ENCODE assay signal across 11 mouse cellular contexts in the genomic region with DNA sequence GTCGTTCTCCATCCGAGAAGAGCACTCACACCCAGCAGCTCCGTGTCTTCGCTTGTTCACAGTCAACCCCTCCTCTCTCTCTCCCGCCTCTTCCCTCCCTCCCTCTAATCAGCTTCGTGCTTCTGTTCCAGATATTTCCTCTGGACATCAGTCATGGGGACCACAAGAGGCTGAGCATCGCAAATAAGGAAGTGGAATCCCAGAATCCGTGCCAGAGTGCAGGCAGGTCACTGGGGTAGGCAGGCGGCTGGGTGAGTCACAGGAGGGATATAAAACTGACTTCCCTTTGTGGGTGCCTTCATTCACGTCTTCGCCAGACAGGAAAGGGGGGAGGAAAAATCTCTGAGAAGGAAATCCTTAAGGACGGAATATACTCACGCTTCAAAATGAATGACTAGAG. TPM values are rescaled to one million over a fixed set of nuclear protein-coding genes. Genes with fewer than 3 reads are reported as not detected.
DNase-seq lines count a peak whose midpoint lies in the region; ATAC-seq and TF ChIP-seq lines count a peak whose summit lies in the region.
"Had no signal": no experiment of that assay in that cellular context is flagged by ENCODE, and none has a peak within 500 bp of the region (broad histone marks: within the 10 kb centered on the region; RNA-seq: fewer than 3 reads in every experiment).

No protein-coding gene starts in this region.

- peak; percentile 64 for TF ChIP-seq EP300 in liver, postnatal 0 days (IDR thresholded peaks at IDR 0.05; ENCODE audit: low read depth)

- WGBS in intestine, embryonic 16.5 days, result 24% methylated on average over 13 of the region's 13 CpGs
- WGBS in liver, postnatal 0 days (ENCODE audit: insufficient replicate concordance), result 25% methylated on average over 13 of the region's 13 CpGs

- no peaks in the 10 kb centered on the region for H3K9me3 ChIP-seq in intestine, embryonic 16.5 days (ENCODE audit: control insufficient read depth, low read length)
- no peaks in the 10 kb centered on the region for H3K9me3 ChIP-seq in liver, postnatal 0 days (ENCODE audit: low read length)
- H3K9me3 ChIP-seq: midbrain, embryonic 12.5 days had no signal

- no peak overlapping the region for H3K4me2 ChIP-seq in intestine, embryonic 16.5 days (ENCODE audit: low read depth, low read length)
- H3K4me2 ChIP-seq in liver, postnatal 0 days (ENCODE audit: low read depth, low read length), result no peak overlapping the region
- H3K4me2 ChIP-seq: midbrain, embryonic 12.5 days had no signal

- peaks cover 6% of the 10 kb centered on the region; the same call in 1 of the 2 replicates for H3K4me1 ChIP-seq in brown adipose tissue, adult 24 weeks (ENCODE audit: control insufficient read depth, insufficient read depth, insufficient read length, low read length)
- H3K4me1 ChIP-seq in intestine, embryonic 16.5 days (ENCODE audit: control insufficient read depth, insufficient read depth, low read length), result peaks cover 9% of the 10 kb centered on the region
- peaks cover 10% of the 10 kb centered on the region for H3K4me1 ChIP-seq in liver, postnatal 0 days (ENCODE audit: insufficient read depth)

- H3K27ac ChIP-seq in brown adipose tissue, adult 24 weeks (replicated peaks; ENCODE audit: low read depth, low read length), result no peak overlapping the region
- no peak overlapping the region for H3K27ac ChIP-seq in intestine, embryonic 16.5 days (ENCODE audit: low read length)
- no peak overlapping the region for H3K27ac ChIP-seq in liver, postnatal 0 days (ENCODE audit: low read depth)
- H3K27ac ChIP-seq: midbrain, embryonic 12.5 days had no signal

- no peaks in the 10 kb centered on the region for H3K36me3 ChIP-seq in intestine, embryonic 16.5 days (ENCODE audit: control insufficient read depth, insufficient read depth, low read length)
- H3K36me3 ChIP-seq in liver, postnatal 0 days (replicated peaks; ENCODE audit: insufficient read depth, low read length), result no peaks in the 10 kb centered on the region
- H3K36me3 ChIP-seq: midbrain, embryonic 12.5 days had no signal

- 0 out of 2 replicates have a peak overlapping the region, but pooled peaks have one; percentile 8 for H3K4me3 ChIP-seq in brown adipose tissue, adult 24 weeks (ENCODE audit: insufficient read depth, low read depth, low read length)
- no peak overlapping the region for H3K4me3 ChIP-seq in intestine, embryonic 16.5 days (ENCODE audit: low read length)
- H3K4me3 ChIP-seq in liver, postnatal 0 days (ENCODE audit: low read depth, low read length), result no peak overlapping the region
- H3K4me3 ChIP-seq: midbrain, embryonic 12.5 days had no signal

- no peaks in the 10 kb centered on the region for H3K27me3 ChIP-seq in intestine, embryonic 16.5 days (replicated peaks; ENCODE audit: control insufficient read depth, insufficient read depth, low read length)
- H3K27me3 ChIP-seq in liver, postnatal 0 days (ENCODE audit: insufficient read depth, low read length), result no peaks in the 10 kb centered on the region
- H3K27me3 ChIP-seq: midbrain, embryonic 12.5 days had no signal

- ATAC-seq in intestine, embryonic 16.5 days, result peak; percentile 79
- peak; percentile 59 for ATAC-seq in liver, postnatal 0 days

- no peak for TF ChIP-seq CTCF in liver, postnatal 0 days (IDR thresholded peaks at IDR 0.05; ENCODE audit: low read depth)

- DNase-seq in 3134 (ENCODE audit: extremely low read depth, insufficient read length, low spot score), result peak; percentile 30
- peak; percentile 57 for DNase-seq in liver, postnatal 0 days
- no peak for DNase-seq in cerebellum, adult 11-12 months
- DNase-seq in layer of hippocampus, adult 11-12 months (ENCODE audit: low spot score), result no peak
- no peak for DNase-seq in cerebellum, adult 9-10 months
- DNase-seq in cerebellum, postnatal 36 days, result no peak
- DNase-seq: cerebellum, adult 8-10 months; gastrocnemius, postnatal 36 days had no signal

- H3K9ac ChIP-seq in intestine, embryonic 16.5 days (ENCODE audit: low read depth, low read length), result no peak overlapping the region
- H3K9ac ChIP-seq in liver, postnatal 0 days (replicated peaks), result no peak overlapping the region
- H3K9ac ChIP-seq: midbrain, embryonic 12.5 days had no signal

RNA-seq across cellular contexts. Expression of a gene that starts 1.8 kb away (rescaled TPM):
- 0.20 and 0.46 TPM in 2 replicates for polyA plus RNA-seq in brown adipose tissue, adult 24 weeks (2012; ENCODE audit: insufficient read depth, insufficient read length, missing spikeins)
- 1.9 and 2.4 TPM in 2 replicates for polyA plus RNA-seq in intestine, embryonic 16.5 days (2015; fragmentation: Nextera tagmentation; extraction: Ambion mirVana)
- polyA plus RNA-seq in liver, postnatal 0 days (2015; fragmentation: Nextera tagmentation; extraction: Ambion mirVana), result 2.2 and 2.9 TPM in 2 replicates

RNA-seq across cellular contexts. Expression of a gene that starts 13.1 kb away (rescaled TPM):
- 31.9 and 46.9 TPM in 2 replicates for polyA plus RNA-seq in brown adipose tissue, adult 24 weeks (2012; ENCODE audit: insufficient read depth, insufficient read length, missing spikeins)
- 20.0 and 20.9 TPM in 2 replicates for polyA plus RNA-seq in intestine, embryonic 16.5 days (2015; fragmentation: Nextera tagmentation; extraction: Ambion mirVana)
- polyA plus RNA-seq in liver, postnatal 0 days (2015; fragmentation: Nextera tagmentation; extraction: Ambion mirVana), result 11.0 and 11.4 TPM in 2 replicates

RNA-seq across cellular contexts. Expression of a gene that starts 42.2 kb away (rescaled TPM):
- polyA plus RNA-seq in brown adipose tissue, adult 24 weeks (2012; ENCODE audit: insufficient read depth, insufficient read length, missing spikeins), result 35.6 and 46.5 TPM in 2 replicates
- 53.8 and 54.1 TPM in 2 replicates for polyA plus RNA-seq in intestine, embryonic 16.5 days (2015; fragmentation: Nextera tagmentation; extraction: Ambion mirVana)
- 35.4 and 37.6 TPM in 2 replicates for polyA plus RNA-seq in liver, postnatal 0 days (2015; fragmentation: Nextera tagmentation; extraction: Ambion mirVana)

Comparison
In these comparisons a context has a peak if more than half of its experiments do, and no peak if none do; other contexts are left out.
1. DNase-seq: peak in 3134 (single experiment) and liver, postnatal 0 days (single experiment); none in cerebellum, adult 11-12 months (single experiment), layer of hippocampus, adult 11-12 months (single experiment), cerebellum, adult 9-10 months (single experiment) and cerebellum, postnatal 36 days (0 of 2).